Mouse (Mus musculus): ENCODE measurements around the gene Rarg. TPM values are rescaled to one million over a fixed set of nuclear protein-coding genes. Genes with fewer than 3 reads are reported as not detected.
A peak's percentile ranks its signal among the peaks of the same experiment; 100 is the strongest.

Rarg gene
- 2.6 and 3.9 TPM in 2 replicates for polyA plus RNA-seq (2012; rRNA removed)

DNA sequence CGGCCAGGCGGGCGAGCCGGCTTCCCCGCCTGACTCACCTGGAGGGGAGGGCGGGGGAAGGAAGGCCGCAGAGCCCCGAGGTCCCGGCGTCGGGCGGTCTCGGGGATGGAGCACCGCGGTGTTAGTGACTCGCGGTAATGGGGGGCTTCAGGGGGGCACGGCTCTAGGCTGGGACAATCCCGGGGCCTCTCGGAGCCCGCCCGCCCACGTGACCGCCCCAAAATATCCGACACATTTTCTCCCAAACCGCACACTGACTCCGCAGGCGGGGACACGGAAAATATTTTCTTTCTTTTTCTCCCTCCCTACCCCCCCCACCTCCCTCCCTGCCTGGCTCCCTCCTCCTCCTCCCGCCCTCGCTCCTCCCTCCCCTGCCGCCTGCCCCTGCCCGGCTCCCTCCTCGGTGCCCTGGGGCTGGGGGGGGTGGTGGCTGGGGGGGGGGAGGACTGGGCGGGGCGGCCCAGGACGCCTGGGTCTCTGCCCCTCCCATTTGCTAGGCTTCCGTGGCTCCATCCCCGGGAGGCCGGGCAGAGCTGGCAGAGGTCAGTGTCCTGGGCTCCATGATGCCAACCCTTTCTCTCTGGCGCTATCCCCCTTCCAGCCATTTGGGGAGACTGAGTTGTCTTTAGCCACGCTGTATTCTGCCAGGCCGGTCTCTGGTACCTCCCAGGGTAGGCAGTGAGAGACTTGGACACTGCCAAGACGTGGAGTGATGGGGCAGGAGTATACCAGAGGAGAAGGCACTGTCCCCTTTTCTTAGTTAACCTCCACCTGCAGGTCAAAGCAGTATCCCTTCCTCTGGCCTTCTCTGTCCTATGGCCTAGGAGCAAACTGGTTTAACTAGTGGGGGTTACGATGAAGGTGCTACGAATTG lies at the start of gene Rarg:
TSS of gene Rarg (minus strand) at position 316 of the 874 bp plus-strand sequence.
- H3K27me3 ChIP-seq (ENCODE audit: control insufficient read depth, insufficient read depth, low read length): no peaks in the 10 kb centered on the region
- no peaks in the 10 kb centered on the region for H3K36me3 ChIP-seq (ENCODE audit: control insufficient read depth, insufficient read depth, low read length)
- TF ChIP-seq POLR2A (IDR thresholded peaks at IDR 0.05; ENCODE audit: control insufficient read depth, low read depth, low read length) (no peak), CTCF (IDR thresholded peaks at IDR 0.05; ENCODE audit: control insufficient read depth, insufficient read depth, insufficient replicate concordance, low read depth, low read length) (no peak)
- peak within 1 kb of the TSS; percentile 74 for H3K4me3 ChIP-seq (ENCODE audit: control insufficient read depth, low read depth, low read length)
- peak within 1 kb of the TSS; percentile 7 for H3K27ac ChIP-seq (ENCODE audit: control insufficient read depth, insufficient read depth, low read depth, low read length)
- H3K4me1 ChIP-seq (ENCODE audit: control insufficient read depth, insufficient read depth, low read length): peaks cover 13% of the 10 kb centered on the region

- Histone ChIP-seq H3K27me3 (ENCODE audit: control insufficient read depth, insufficient read depth, low read length) (no peaks in the 10 kb centered on the region), H3K4me1 (ENCODE audit: control insufficient read depth, insufficient read depth, low read length) (no peaks in the 10 kb centered on the region), H3K27ac (ENCODE audit: control insufficient read depth, insufficient read depth, low read depth, low read length) (no peak overlapping the region), H3K4me3 (ENCODE audit: control insufficient read depth, low read depth, low read length) (no peak overlapping the region), H3K36me3 (ENCODE audit: control insufficient read depth, insufficient read depth, low read length) (peaks cover 12% of the 10 kb centered on the region)
- TF ChIP-seq POLR2A (IDR thresholded peaks at IDR 0.05; ENCODE audit: control insufficient read depth, low read depth, low read length) (no peak), CTCF (IDR thresholded peaks at IDR 0.05; ENCODE audit: control insufficient read depth, insufficient read depth, insufficient replicate concordance, low read depth, low read length) (no peak)
Observed at GRCm38 (mm10) chr15:102302542-102302941, 45.2 kb upstream of the Rarg start.

- Histone ChIP-seq H3K36me3 (ENCODE audit: control insufficient read depth, insufficient read depth, low read length) (peaks cover 2% of the 10 kb centered on the region; the same call in 1 of the 2 replicates), H3K27me3 (ENCODE audit: control insufficient read depth, insufficient read depth, low read length) (no peaks in the 10 kb centered on the region), H3K4me3 (ENCODE audit: control insufficient read depth, low read depth, low read length) (peak overlapping the region; percentile 87), H3K27ac (ENCODE audit: control insufficient read depth, insufficient read depth, low read depth, low read length) (peak overlapping the region; percentile 70), H3K4me1 (ENCODE audit: control insufficient read depth, insufficient read depth, low read length) (no peaks in the 10 kb centered on the region)
- no peak for TF ChIP-seq CTCF (IDR thresholded peaks at IDR 0.05; ENCODE audit: control insufficient read depth, insufficient read depth, insufficient replicate concordance, low read depth, low read length)
- no peak for TF ChIP-seq POLR2A (IDR thresholded peaks at IDR 0.05; ENCODE audit: control insufficient read depth, low read depth, low read length)
Observed at GRCm38 (mm10) chr15:102296368-102297006, 39.2 kb upstream of the Rarg start.

DNA sequence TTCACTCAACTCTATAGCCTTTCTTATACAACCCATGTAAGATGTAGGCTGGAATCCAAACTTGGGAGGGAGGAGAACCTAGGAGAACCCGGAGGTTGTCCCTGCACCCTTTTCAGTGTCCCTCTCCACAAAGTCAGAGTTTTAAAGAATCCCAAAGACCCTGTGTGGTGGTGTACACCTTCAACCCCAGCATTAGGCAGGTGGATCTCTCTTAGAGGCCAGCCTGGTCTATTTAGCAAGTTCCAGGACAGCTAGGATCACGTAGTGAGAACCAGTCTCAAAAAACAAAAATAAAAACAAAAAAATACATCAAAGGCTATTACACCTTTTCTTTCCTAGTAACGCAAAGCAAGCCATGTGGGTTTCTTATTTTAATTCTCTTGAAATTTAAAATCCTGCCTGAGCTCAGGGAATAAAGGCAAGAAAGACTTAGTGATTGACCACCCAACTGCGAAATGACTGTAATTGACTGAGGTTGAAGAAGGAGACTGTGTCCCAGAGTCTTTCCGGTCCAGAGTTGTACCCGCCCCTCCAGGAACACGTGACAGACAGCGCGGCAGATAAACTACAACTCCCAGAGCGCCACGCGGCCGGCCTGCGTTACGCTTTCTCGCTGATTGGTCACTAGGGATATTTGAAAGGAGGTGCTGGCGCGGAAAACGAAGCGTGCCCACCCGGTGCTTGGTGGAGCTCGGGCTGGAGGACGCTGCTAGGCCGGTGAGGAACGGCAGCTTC lies 38.5 kb upstream of the Rarg start, which contains the start of gene Espl1:
TSS of gene Espl1 (plus strand) at position 634 of the 735 bp plus-strand sequence.
- H3K4me3 ChIP-seq (ENCODE audit: control insufficient read depth, low read depth, low read length): peak within 1 kb of the TSS; percentile 87
- H3K36me3 ChIP-seq (ENCODE audit: control insufficient read depth, insufficient read depth, low read length): peaks cover 2% of the 10 kb centered on the region; the same call in 1 of the 2 replicates
- peak; percentile 80 for TF ChIP-seq POLR2A (IDR thresholded peaks at IDR 0.05; ENCODE audit: control insufficient read depth, low read depth, low read length)
- TF ChIP-seq CTCF (IDR thresholded peaks at IDR 0.05; ENCODE audit: control insufficient read depth, insufficient read depth, insufficient replicate concordance, low read depth, low read length): no peak
- H3K4me1 ChIP-seq (ENCODE audit: control insufficient read depth, insufficient read depth, low read length): no peaks in the 10 kb centered on the region
- H3K27me3 ChIP-seq (ENCODE audit: control insufficient read depth, insufficient read depth, low read length): no peaks in the 10 kb centered on the region
- H3K27ac ChIP-seq (ENCODE audit: control insufficient read depth, insufficient read depth, low read depth, low read length): peak within 1 kb of the TSS; percentile 70

GRCm38 (mm10) chr15:102287395-102287794 lies 30.1 kb upstream of the Rarg start:
- H3K4me3 ChIP-seq (ENCODE audit: control insufficient read depth, low read depth, low read length): no peak overlapping the region
- H3K27me3 ChIP-seq (ENCODE audit: control insufficient read depth, insufficient read depth, low read length): no peaks in the 10 kb centered on the region
- no peak overlapping the region for H3K27ac ChIP-seq (ENCODE audit: control insufficient read depth, insufficient read depth, low read depth, low read length)
- H3K36me3 ChIP-seq (ENCODE audit: control insufficient read depth, insufficient read depth, low read length): no peaks in the 10 kb centered on the region
- H3K4me1 ChIP-seq (ENCODE audit: control insufficient read depth, insufficient read depth, low read length): no peaks in the 10 kb centered on the region
- no peak for TF ChIP-seq POLR2A (IDR thresholded peaks at IDR 0.05; ENCODE audit: control insufficient read depth, low read depth, low read length)
- TF ChIP-seq CTCF (IDR thresholded peaks at IDR 0.05; ENCODE audit: control insufficient read depth, insufficient read depth, insufficient replicate concordance, low read depth, low read length): no peak

GRCm38 (mm10) chr15:102283648-102284047 lies 26.3 kb upstream of the Rarg start:
- no peak overlapping the region for H3K4me3 ChIP-seq (ENCODE audit: control insufficient read depth, low read depth, low read length)
- no peaks in the 10 kb centered on the region for H3K27me3 ChIP-seq (ENCODE audit: control insufficient read depth, insufficient read depth, low read length)
- TF ChIP-seq POLR2A (IDR thresholded peaks at IDR 0.05; ENCODE audit: control insufficient read depth, low read depth, low read length) (no peak), CTCF (IDR thresholded peaks at IDR 0.05; ENCODE audit: control insufficient read depth, insufficient read depth, insufficient replicate concordance, low read depth, low read length) (no peak)
- peaks cover 10% of the 10 kb centered on the region for H3K4me1 ChIP-seq (ENCODE audit: control insufficient read depth, insufficient read depth, low read length)
- H3K36me3 ChIP-seq (ENCODE audit: control insufficient read depth, insufficient read depth, low read length): no peaks in the 10 kb centered on the region
- no peak overlapping the region for H3K27ac ChIP-seq (ENCODE audit: control insufficient read depth, insufficient read depth, low read depth, low read length)

All from testis, adult 2 months (tissue).